8 mouse cellular contexts compared by ENCODE assay signal in the genomic region with DNA sequence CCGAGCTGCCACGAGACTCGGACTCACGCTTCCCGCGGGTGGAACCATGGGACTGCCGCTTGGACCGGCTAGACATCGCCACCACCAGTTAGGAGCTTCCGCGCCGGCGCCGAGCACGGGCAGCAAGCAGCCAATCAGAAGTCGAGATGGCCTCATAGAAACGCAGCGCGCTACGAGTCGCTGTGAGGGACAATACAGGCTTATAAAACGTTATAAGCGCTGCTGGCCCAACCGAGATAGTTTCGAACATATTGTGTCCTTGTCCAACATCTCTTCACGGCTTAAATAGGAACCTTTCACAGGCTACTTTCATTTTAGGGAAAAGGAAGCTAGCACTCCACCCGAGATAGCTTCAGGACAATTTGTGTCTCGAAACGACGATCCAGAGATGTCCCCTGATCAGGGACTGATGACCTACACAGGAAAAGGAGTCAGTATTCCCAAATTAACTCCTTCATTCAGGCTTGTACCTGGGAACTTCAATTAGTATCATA. TPM values are rescaled to one million over a fixed set of nuclear protein-coding genes. Genes with fewer than 3 reads are reported as not detected.
DNase-seq lines count a peak whose midpoint lies in the region; ATAC-seq lines count a peak whose summit lies in the region.

A gene (minus strand): TSS at position 111 of the 494 bp plus-strand sequence.

- under 1% methylated on average over 30 of the region's 30 CpGs for WGBS in intestine, embryonic 14.5 days

- peaks cover 21% of the 10 kb centered on the region for H3K4me1 ChIP-seq in intestine, embryonic 14.5 days (replicated peaks; ENCODE audit: control insufficient read depth, insufficient read depth, low read length)

- H3K27me3 ChIP-seq in intestine, embryonic 14.5 days (replicated peaks; ENCODE audit: control insufficient read depth, insufficient read depth, low read length): no peaks in the 10 kb centered on the region

- peaks cover 24% of the 10 kb centered on the region for H3K36me3 ChIP-seq in intestine, embryonic 14.5 days (ENCODE audit: control insufficient read depth, insufficient read depth, low read length)

- peak within 1 kb of the TSS; percentile 95 for H3K4me3 ChIP-seq in intestine, embryonic 14.5 days (ENCODE audit: low read depth, low read length)

- intact Hi-C loops in left cerebral cortex, postnatal 14 days (cut with DNase I): loop anchor here (10.0 kb wide), 1 partner anchor 440 kb away; a partner anchor contains a TSS

- no peaks in the 10 kb centered on the region for H3K9me3 ChIP-seq in intestine, embryonic 14.5 days (ENCODE audit: control insufficient read depth, low read length)

- peak within 1 kb of the TSS; percentile 87 for H3K9ac ChIP-seq in intestine, embryonic 14.5 days (ENCODE audit: low read length)

- peak; percentile 90 to 91 for DNase-seq in adrenal gland, adult 18-20 months (ENCODE audit: low spot score in 2 of 2)
- DNase-seq in embryo, embryonic 11 days: peak; percentile 97
- DNase-seq in gastrocnemius, postnatal 25 days: peak; percentile 91
- DNase-seq in intestine, embryonic 14.5 days (ENCODE audit: low spot score): no peak
- DNase-seq in left cerebral cortex, postnatal 14 days (ENCODE audit: low spot score in 2 of 2): peak; percentile 96 to 98
- DNase-seq in mesoderm, embryonic 11.5 days (ENCODE audit: low read depth, low spot score): peak; percentile 95
- DNase-seq in right cerebral cortex, postnatal 36 days (ENCODE audit: low spot score in 2 of 2): peak; percentile 93 to 95
- DNase-seq in yolk sac, embryonic 10.5 days (ENCODE audit: low spot score): peak; percentile 89

- ATAC-seq in intestine, embryonic 14.5 days (replicated peaks; ENCODE audit: low FRiP score, low TSS enrichment, low read depth): peak; percentile 78

- peak within 1 kb of the TSS; percentile 98 for H3K4me2 ChIP-seq in intestine, embryonic 14.5 days (ENCODE audit: low read length)

- H3K27ac ChIP-seq in intestine, embryonic 14.5 days (ENCODE audit: low read depth): peak within 1 kb of the TSS; percentile 40; the same call in 1 of the 2 replicates

RNA-seq across cellular contexts. Expression of the gene that starts here (rescaled TPM):
- 10 to 100 TPM; 30.9 to 31.7 TPM for total RNA-seq in adrenal gland, adult 18-20 months (2021)
- 10 to 100 TPM; 18.6 to 20.3 TPM for total RNA-seq in gastrocnemius, postnatal 25 days (2021)
- 56.2 and 58.0 TPM in 2 replicates for polyA plus RNA-seq in intestine, embryonic 14.5 days (2014; fragmentation: Nextera tagmentation; extraction: Ambion mirVana)
- total RNA-seq in left cerebral cortex, postnatal 14 days (2021): 10 to 100 TPM; 34.3 to 34.9 TPM
